Mouse (Mus musculus): ENCODE measurements at regions not wholly inside any gene's neighbourhood (a gene's known extent, or its start where the extent isn't known, plus 50 kb on each side); places are given as distances from the start of the nearest gene placed in this dataset.

DNA sequence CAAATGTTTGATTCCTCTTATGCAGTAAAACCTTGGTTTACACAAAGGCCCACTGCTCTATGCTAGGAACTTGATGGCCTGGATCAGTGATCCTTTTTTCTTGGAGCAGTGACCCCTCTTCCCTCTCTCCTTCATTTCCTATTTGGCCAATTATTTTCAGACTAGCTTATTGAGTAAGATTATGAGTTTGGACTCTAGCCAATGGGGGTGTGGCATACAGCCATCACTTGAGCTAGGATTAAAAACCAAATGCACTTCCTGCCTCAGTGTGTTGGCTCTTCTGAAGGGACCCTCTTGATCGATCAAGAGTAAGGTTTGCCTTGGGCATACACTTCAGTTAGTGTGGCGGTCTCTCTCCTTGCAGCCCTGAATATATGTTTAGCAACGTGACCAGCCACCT lies 1172.6 kb upstream of the Gulo start:
- no peak overlapping the region for H3K27ac ChIP-seq (ENCODE audit: low read depth, low read length)
- DNase-seq (ENCODE audit: low spot score) (no peak), ATAC-seq (replicated peaks; ENCODE audit: low FRiP score) (no peak)
- no peaks in the 10 kb centered on the region for H3K9me3 ChIP-seq (ENCODE audit: control insufficient read depth, low read length)
- H3K27me3 ChIP-seq (ENCODE audit: control insufficient read depth, insufficient read depth, low read length): no peaks in the 10 kb centered on the region
- no peak overlapping the region for H3K4me2 ChIP-seq (ENCODE audit: low read depth, low read length, severe bottlenecking)
- H3K9ac ChIP-seq (ENCODE audit: low read length): no peak overlapping the region
- WGBS: 80% methylated on average over 3 of the region's 3 CpGs
- H3K36me3 ChIP-seq (ENCODE audit: control insufficient read depth, insufficient read depth, low read length): no peaks in the 10 kb centered on the region
- H3K4me3 ChIP-seq (ENCODE audit: low read depth, low read length): no peak overlapping the region
- H3K4me1 ChIP-seq (replicated peaks; ENCODE audit: control insufficient read depth, insufficient read depth, low read length): no peaks in the 10 kb centered on the region

DNA sequence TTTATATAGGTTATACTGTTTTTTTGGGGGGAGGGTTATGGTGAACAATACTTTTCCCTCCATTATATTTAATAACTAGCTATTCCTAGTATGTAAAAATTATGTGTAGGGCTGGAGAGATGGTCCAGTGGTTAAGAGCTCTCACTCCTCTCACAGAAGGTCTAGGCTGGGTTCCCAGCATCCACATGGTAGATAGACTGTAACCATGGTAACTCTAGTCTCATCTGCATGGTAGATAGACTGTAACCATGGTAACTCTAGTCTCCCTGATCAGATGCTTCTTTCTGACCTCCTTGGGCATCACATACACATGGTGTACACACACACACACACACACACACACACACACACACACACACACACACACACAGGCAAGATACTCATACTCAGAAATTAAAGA lies 1170.5 kb upstream of the Gulo start:
- H3K27me3 ChIP-seq (ENCODE audit: control insufficient read depth, insufficient read depth, low read length): no peaks in the 10 kb centered on the region
- H3K9me3 ChIP-seq (ENCODE audit: control insufficient read depth, low read length): no peaks in the 10 kb centered on the region
- H3K4me2 ChIP-seq (ENCODE audit: low read depth, low read length, severe bottlenecking): no peak overlapping the region
- no peak overlapping the region for H3K27ac ChIP-seq (ENCODE audit: low read depth, low read length)
- no peak for ATAC-seq (replicated peaks; ENCODE audit: low FRiP score)
- DNase-seq (ENCODE audit: low spot score): no peak
- H3K36me3 ChIP-seq (ENCODE audit: control insufficient read depth, insufficient read depth, low read length): no peaks in the 10 kb centered on the region
- no peak overlapping the region for H3K4me3 ChIP-seq (ENCODE audit: low read depth, low read length)
- no peak overlapping the region for H3K9ac ChIP-seq (ENCODE audit: low read length)
- H3K4me1 ChIP-seq (replicated peaks; ENCODE audit: control insufficient read depth, insufficient read depth, low read length): no peaks in the 10 kb centered on the region

DNA sequence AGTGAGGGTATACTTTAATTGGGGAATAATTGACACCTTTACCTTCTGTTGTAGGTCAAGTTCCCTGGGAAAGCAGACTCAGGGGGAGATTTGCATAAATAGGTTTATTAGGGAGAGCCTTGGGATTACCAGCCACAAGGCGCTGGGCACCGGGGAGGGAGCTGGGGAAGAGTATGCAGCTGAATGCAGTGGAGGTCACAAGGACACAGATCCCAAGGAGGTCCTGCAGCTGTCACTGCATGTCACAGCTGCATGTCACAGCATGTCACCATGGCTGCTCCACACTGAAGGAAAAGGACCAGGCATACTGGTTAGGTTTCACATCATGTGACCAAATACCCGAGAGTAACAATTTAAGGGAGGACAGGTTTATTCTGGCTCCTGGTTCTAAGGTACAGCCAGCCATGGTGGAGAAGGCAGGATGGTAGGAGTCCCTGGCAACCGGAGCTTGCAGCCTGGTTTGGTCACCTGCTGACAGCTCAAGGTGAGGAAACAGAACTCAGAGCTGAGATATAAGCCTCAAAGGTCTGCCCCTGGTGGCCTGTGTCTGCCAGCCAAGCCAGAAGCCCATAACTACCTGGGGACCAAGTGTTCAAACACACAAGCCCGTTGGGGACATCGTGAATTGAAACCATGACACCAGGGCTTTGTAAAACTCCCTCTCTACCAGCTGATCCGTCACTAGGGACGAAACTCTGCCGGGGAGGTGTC lies 1169.5 kb upstream of the Gulo start:
- Histone ChIP-seq H3K4me1 (replicated peaks; ENCODE audit: control insufficient read depth, insufficient read depth, low read length) (no peaks in the 10 kb centered on the region), H3K9me3 (ENCODE audit: control insufficient read depth, low read length) (no peaks in the 10 kb centered on the region), H3K4me2 (ENCODE audit: low read depth, low read length, severe bottlenecking) (no peak overlapping the region), H3K36me3 (ENCODE audit: control insufficient read depth, insufficient read depth, low read length) (no peaks in the 10 kb centered on the region), H3K27ac (ENCODE audit: low read depth, low read length) (no peak overlapping the region), H3K9ac (ENCODE audit: low read length) (no peak overlapping the region), H3K27me3 (ENCODE audit: control insufficient read depth, insufficient read depth, low read length) (no peaks in the 10 kb centered on the region), H3K4me3 (ENCODE audit: low read depth, low read length) (no peak overlapping the region)
- DNase-seq (ENCODE audit: low spot score) (no peak), ATAC-seq (replicated peaks; ENCODE audit: low FRiP score) (no peak)
- 58% methylated on average over 9 of the region's 9 CpGs for WGBS

DNA sequence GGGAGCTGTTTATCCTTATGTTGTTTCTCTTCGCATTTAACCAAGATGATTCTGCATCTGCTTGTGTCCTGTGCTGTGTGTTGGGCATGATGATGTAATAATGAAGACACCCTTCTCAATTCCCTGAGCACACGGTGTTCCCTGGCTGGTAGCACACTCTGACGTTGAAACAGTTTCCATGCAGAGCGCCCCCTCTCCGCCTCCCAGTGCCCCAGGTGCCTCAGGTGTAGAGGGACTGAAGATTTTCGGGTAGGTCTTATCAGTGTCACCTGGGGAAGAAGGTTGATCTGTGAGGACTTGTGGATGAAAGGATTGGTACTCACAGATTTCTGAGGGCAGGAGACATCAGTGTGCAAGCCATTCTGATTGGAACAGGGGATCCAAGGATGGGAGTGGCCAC lies 1167.7 kb upstream of the Gulo start:
- Histone ChIP-seq H3K4me3 (ENCODE audit: low read depth, low read length) (no peak overlapping the region), H3K9me3 (ENCODE audit: control insufficient read depth, low read length) (no peaks in the 10 kb centered on the region), H3K9ac (ENCODE audit: low read length) (no peak overlapping the region), H3K27ac (ENCODE audit: low read depth, low read length) (no peak overlapping the region), H3K4me1 (replicated peaks; ENCODE audit: control insufficient read depth, insufficient read depth, low read length) (no peaks in the 10 kb centered on the region), H3K27me3 (ENCODE audit: control insufficient read depth, insufficient read depth, low read length) (no peaks in the 10 kb centered on the region), H3K36me3 (ENCODE audit: control insufficient read depth, insufficient read depth, low read length) (no peaks in the 10 kb centered on the region), H3K4me2 (ENCODE audit: low read depth, low read length, severe bottlenecking) (no peak overlapping the region)
- ATAC-seq (replicated peaks; ENCODE audit: low FRiP score): no peak
- WGBS: 73% methylated on average over 6 of the region's 6 CpGs
- DNase-seq (ENCODE audit: low spot score): no peak

DNA sequence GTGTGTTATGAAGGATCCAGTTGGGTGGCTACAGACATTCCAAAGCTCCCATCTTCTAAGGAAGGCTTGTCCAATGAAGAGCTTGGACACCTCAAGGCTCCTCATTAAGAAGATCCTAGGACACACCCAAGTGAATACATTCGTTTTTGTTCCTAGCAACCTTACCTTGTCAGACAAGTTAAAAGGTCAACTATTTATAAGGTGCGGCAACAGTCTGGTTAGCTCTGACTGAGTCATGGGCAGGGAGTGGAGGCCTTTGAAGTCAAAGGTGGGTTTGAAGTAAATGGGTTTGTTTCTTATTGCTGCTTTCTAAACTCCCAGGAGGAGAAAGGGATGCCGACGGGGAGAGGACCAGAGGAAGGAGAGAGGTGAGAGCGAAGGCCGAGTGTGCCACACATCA lies 1167.1 kb upstream of the Gulo start:
- no peak overlapping the region for H3K9ac ChIP-seq (ENCODE audit: low read length)
- whole genome bisulfite sequencing: 81% methylated on average over 6 of the region's 6 CpGs

DNA sequence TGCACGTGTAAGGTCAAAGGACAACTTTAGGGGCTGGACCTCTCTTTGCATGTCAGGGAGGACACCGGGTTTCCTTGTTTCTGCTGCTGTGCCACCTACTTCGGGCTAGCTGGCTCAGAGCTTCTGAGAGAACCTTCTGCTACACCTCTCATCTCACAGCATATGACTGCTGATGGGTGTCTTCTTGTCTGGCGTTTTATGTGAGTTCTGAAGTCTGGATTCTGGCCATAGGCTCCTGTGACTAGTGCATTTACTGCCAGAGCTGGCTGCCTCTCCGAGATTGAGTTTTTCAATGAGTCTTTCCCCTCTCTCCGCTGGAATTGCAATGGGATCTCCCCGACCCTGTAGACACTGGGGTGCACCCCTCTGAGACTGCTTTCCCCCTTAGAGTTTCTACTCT lies 1165.9 kb upstream of the Gulo start:
- Histone ChIP-seq H3K4me1 (replicated peaks; ENCODE audit: control insufficient read depth, insufficient read depth, low read length) (no peaks in the 10 kb centered on the region), H3K9me3 (ENCODE audit: control insufficient read depth, low read length) (no peaks in the 10 kb centered on the region), H3K9ac (ENCODE audit: low read length) (no peak overlapping the region), H3K27me3 (ENCODE audit: control insufficient read depth, insufficient read depth, low read length) (no peaks in the 10 kb centered on the region), H3K27ac (ENCODE audit: low read depth, low read length) (no peak overlapping the region), H3K4me3 (ENCODE audit: low read depth, low read length) (no peak overlapping the region), H3K4me2 (ENCODE audit: low read depth, low read length, severe bottlenecking) (no peak overlapping the region), H3K36me3 (ENCODE audit: control insufficient read depth, insufficient read depth, low read length) (no peaks in the 10 kb centered on the region)
- DNase-seq (ENCODE audit: low spot score) (no peak), ATAC-seq (replicated peaks; ENCODE audit: low FRiP score) (no peak)
- 83% methylated on average over 7 of the region's 7 CpGs for WGBS

More for the DNA sequence above, 1167.1 kb upstream of the Gulo start:
- Histone ChIP-seq H3K27me3 (ENCODE audit: control insufficient read depth, insufficient read depth, low read length) (no peaks in the 10 kb centered on the region), H3K36me3 (ENCODE audit: control insufficient read depth, insufficient read depth, low read length) (no peaks in the 10 kb centered on the region), H3K4me3 (ENCODE audit: low read depth, low read length) (no peak overlapping the region), H3K9me3 (ENCODE audit: control insufficient read depth, low read length) (no peaks in the 10 kb centered on the region), H3K4me2 (ENCODE audit: low read depth, low read length, severe bottlenecking) (no peak overlapping the region), H3K4me1 (replicated peaks; ENCODE audit: control insufficient read depth, insufficient read depth, low read length) (no peaks in the 10 kb centered on the region), H3K27ac (ENCODE audit: low read depth, low read length) (no peak overlapping the region)
- DNase-seq (ENCODE audit: low spot score): no peak
- ATAC-seq (replicated peaks; ENCODE audit: low FRiP score): no peak

DNA sequence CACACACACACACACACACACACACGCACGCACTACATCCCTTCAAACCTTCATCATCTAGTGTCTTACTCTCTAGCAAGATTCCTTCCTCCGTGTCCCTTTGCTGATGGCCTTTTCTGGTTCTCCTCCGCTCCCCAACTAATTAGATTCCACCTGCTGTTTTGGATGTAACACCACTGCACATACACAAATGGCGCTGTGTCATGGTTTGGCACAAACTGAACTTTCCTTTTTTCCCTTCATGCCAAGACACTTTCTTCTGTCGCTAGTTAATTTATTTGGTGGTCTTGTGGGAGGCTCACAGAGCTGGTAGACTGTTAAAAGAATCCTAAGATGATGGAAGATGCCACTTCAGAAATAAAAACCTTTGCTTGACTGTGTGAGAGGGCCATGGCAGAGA lies 1161.8 kb upstream of the Gulo start:
- Histone ChIP-seq H3K9me3 (ENCODE audit: control insufficient read depth, low read length) (no peaks in the 10 kb centered on the region), H3K36me3 (ENCODE audit: control insufficient read depth, insufficient read depth, low read length) (no peaks in the 10 kb centered on the region), H3K4me3 (ENCODE audit: low read depth, low read length) (no peak overlapping the region), H3K4me1 (replicated peaks; ENCODE audit: control insufficient read depth, insufficient read depth, low read length) (no peaks in the 10 kb centered on the region), H3K4me2 (ENCODE audit: low read depth, low read length, severe bottlenecking) (no peak overlapping the region), H3K27me3 (ENCODE audit: control insufficient read depth, insufficient read depth, low read length) (no peaks in the 10 kb centered on the region), H3K27ac (ENCODE audit: low read depth, low read length) (no peak overlapping the region), H3K9ac (ENCODE audit: low read length) (no peak overlapping the region)
- 85% methylated on average over 6 of the region's 6 CpGs for WGBS
- ATAC-seq (replicated peaks; ENCODE audit: low FRiP score) (no peak), DNase-seq (ENCODE audit: low spot score) (no peak)

DNA sequence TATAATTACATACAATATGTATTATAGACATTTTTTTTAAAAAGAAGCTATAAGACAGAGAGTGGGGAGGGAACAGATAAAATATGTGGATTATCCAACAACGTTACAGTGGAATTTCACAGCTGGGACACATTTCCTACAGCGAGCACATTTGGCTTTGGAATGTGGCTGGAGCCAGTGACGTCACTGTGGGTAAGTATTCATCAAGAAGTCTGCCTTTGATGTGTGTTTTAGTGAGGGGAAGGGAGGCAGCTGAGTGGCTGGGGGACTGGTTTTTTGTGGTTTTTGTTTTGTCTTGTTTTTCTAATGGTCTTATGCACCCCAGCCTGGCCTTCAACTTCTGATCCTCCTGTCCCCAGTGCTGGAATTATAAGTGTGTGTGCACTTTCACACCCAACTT lies 1161.2 kb upstream of the Gulo start:
- no peak overlapping the region for H3K9ac ChIP-seq (ENCODE audit: low read length)
- no peak overlapping the region for H3K4me3 ChIP-seq (ENCODE audit: low read depth, low read length)
- H3K27me3 ChIP-seq (ENCODE audit: control insufficient read depth, insufficient read depth, low read length): no peaks in the 10 kb centered on the region
- H3K27ac ChIP-seq (ENCODE audit: low read depth, low read length): no peak overlapping the region
- no peak for ATAC-seq (replicated peaks; ENCODE audit: low FRiP score)
- no peaks in the 10 kb centered on the region for H3K9me3 ChIP-seq (ENCODE audit: control insufficient read depth, low read length)
- no peak overlapping the region for H3K4me2 ChIP-seq (ENCODE audit: low read depth, low read length, severe bottlenecking)
- no peaks in the 10 kb centered on the region for H3K36me3 ChIP-seq (ENCODE audit: control insufficient read depth, insufficient read depth, low read length)
- DNase-seq (ENCODE audit: low spot score): no peak
- 49% methylated on average over 3 of the region's 3 CpGs for WGBS
- no peaks in the 10 kb centered on the region for H3K4me1 ChIP-seq (replicated peaks; ENCODE audit: control insufficient read depth, insufficient read depth, low read length)

DNA sequence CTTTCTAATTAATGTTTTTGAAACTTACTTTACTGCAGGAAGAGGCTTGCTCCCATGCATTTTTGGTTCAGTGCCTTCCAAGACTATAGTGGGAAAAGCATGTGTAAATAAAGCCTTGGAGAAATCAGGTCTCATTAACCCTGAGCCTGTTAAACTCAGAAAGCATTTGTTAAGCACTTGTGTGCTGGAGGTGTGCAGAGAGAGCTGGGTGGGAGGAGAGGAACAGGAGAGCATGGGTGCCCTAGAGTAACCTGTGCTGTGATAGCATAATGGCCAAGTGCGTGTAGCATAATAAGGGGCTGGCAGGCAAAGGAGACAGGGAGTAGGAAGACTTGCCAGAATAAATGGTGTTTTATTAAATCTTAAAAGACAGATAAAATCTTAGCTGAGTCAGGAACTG lies 1160.2 kb upstream of the Gulo start:
- Histone ChIP-seq H3K27me3 (ENCODE audit: control insufficient read depth, insufficient read depth, low read length) (no peaks in the 10 kb centered on the region), H3K9me3 (ENCODE audit: control insufficient read depth, low read length) (no peaks in the 10 kb centered on the region), H3K4me1 (replicated peaks; ENCODE audit: control insufficient read depth, insufficient read depth, low read length) (no peaks in the 10 kb centered on the region), H3K4me3 (ENCODE audit: low read depth, low read length) (no peak overlapping the region), H3K36me3 (ENCODE audit: control insufficient read depth, insufficient read depth, low read length) (no peaks in the 10 kb centered on the region), H3K27ac (ENCODE audit: low read depth, low read length) (no peak overlapping the region), H3K4me2 (ENCODE audit: low read depth, low read length, severe bottlenecking) (no peak overlapping the region), H3K9ac (ENCODE audit: low read length) (no peak overlapping the region)
- ATAC-seq (replicated peaks; ENCODE audit: low FRiP score) (no peak), DNase-seq (ENCODE audit: low spot score) (no peak)
- 86% methylated on average over 1 of the region's 1 CpGs for WGBS
